Mouse (Mus musculus) hindbrain, embryonic 16.5 days (tissue): ENCODE measurements around the gene Prmt9. TPM values are rescaled to one million over a fixed set of nuclear protein-coding genes. Genes with fewer than 3 reads are reported as not detected.
A peak's percentile ranks its signal among the peaks of the same experiment; 100 is the strongest.

Experiments used
- ATAC-seq: fragments of 200-750 bp; cut with Nextera tagmentation; 2 replicates; pipeline ENCODE4 v1.8.0; 2017; ENCODE audit warnings: moderate TSS enrichment, moderate library complexity
- H3K27ac ChIP-seq: fragments of 300-500 bp; sonication (generic); 2 replicates; pipeline ENCODE4 v1.5.1; 2014; ENCODE audit warnings: low read depth, mild to moderate bottlenecking, control low read depth, low read length, moderate library complexity
- H3K27me3 ChIP-seq: fragments of 300-500 bp; sonication (generic); replicated peaks from 2 replicates; pipeline ENCODE4 v1.6.1; 2014; ENCODE audit warnings: low read length; ENCODE audit not compliant: control insufficient read depth, insufficient read depth
- H3K36me3 ChIP-seq: fragments of 300-500 bp; sonication (generic); 2 replicates; pipeline ENCODE4 v1.6.1; 2014; ENCODE audit warnings: mild to moderate bottlenecking, low read length, moderate library complexity, mixed read lengths; ENCODE audit not compliant: control insufficient read depth, insufficient read depth
- H3K4me1 ChIP-seq: fragments of 300-500 bp; sonication (generic); 2 replicates; pipeline ENCODE4 v1.6.1; 2014; ENCODE audit warnings: low read depth, low read length; ENCODE audit not compliant: control insufficient read depth, insufficient read depth
- H3K4me2 ChIP-seq: fragments of 300-500 bp; sonication (generic); 2 replicates; pipeline ENCODE4 v1.6.1; 2014; ENCODE audit warnings: mild to moderate bottlenecking, low read length, control low read depth, moderate library complexity
- H3K4me3 ChIP-seq: fragments of 300-500 bp; sonication (generic); 2 replicates; pipeline ENCODE4 v1.5.1; 2014; ENCODE audit warnings: mild to moderate bottlenecking, low read length, control low read depth, moderate library complexity
- H3K9ac ChIP-seq: fragments of 300-500 bp; sonication (generic); 2 replicates; pipeline ENCODE4 v1.6.1; 2014; ENCODE audit warnings: low read depth, mild to moderate bottlenecking, control low read depth, low read length, moderate library complexity
- H3K9me3 ChIP-seq: fragments of 300-500 bp; sonication (generic); 2 replicates; pipeline ENCODE4 v1.6.1; 2014; ENCODE audit warnings: mild to moderate bottlenecking, low read length, moderate library complexity; ENCODE audit not compliant: control insufficient read depth
- WGBS: fragments of 180-500 bp; shearing (Covaris S2); extraction: QIAGEN DNeasy Blood & Tissue Kit; methylation state at CpG from one replicate; pipeline ENCODE4 v1.1.7; 2014; 5-methylcytosine and 5-hydroxymethylcytosine counted together
- polyA plus RNA-seq: library from polyadenylated mRNA; unstranded; fragments of >200 nt; fragmentation: Nextera tagmentation; extraction: Ambion mirVana; gene quantifications from 2 replicates; pipeline ENCODE4 v1.2.1, GENCODE M21; 2015

The Prmt9 gene
- polyA plus RNA-seq, 1 experiment from 2014 or later: 27.3 TPM

DNA sequence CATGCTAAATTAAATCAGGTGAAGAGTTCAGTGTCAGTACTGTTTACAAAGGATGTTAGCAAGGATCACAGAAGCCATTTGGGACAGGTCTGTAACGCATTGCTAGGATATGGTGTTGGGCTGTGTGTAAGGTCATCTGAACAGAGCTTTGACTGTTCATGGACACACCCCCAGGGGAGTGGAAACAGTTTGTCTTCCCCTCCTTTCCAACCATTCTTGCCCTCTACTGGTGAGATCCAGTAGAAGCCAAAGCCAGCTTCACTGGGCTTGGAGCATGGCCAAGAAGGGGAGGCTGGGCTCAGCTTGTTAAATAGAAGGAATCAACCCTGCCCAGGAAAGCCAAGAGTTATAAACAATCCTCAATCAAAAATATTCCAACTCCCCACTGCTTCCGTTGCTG lies 68.7 kb downstream of the Prmt9 start:
- 0 out of 2 replicates have a peak, but pooled peaks have one; percentile 24 for ATAC-seq

DNA sequence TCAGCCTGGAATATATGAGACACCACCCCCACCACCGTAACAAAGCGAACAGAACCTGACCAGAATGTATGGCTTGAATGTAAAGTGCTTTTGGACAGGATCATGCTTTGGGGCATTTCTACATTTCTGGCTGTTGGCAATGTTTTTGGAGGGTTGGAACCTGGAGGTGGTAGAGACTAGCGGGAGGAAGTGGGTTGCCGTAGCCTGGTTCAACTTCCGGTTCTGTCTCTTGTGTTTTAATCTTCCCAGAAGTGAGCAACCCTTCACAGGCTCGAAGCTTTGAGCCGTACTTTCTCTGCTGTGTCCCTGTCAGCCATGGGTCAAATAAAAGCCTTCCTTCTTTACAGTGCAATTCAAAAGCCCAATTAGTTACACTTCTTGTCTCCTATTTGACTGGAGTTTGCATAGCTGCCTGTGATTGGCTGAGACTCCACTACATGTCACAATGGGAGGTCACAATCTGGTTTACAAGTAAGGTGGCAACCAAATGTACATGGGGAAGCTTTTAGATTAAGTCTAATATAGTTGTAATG lies 74.5 kb downstream of the Prmt9 start:
- H3K4me3 ChIP-seq: no peak overlapping the region
- H3K9me3 ChIP-seq: no peaks in the 10 kb centered on the region
- H3K9ac ChIP-seq: no peak overlapping the region
- ATAC-seq: no peak
- no peaks in the 10 kb centered on the region for H3K4me1 ChIP-seq
- WGBS: 66% methylated on average over 7 of the region's 7 CpGs
- no peaks in the 10 kb centered on the region for H3K27me3 ChIP-seq
- no peak overlapping the region for H3K4me2 ChIP-seq
- no peaks in the 10 kb centered on the region for H3K36me3 ChIP-seq
- no peak overlapping the region for H3K27ac ChIP-seq

More for the DNA sequence above, 68.7 kb downstream of the Prmt9 start:
- H3K4me3 ChIP-seq: no peak overlapping the region
- H3K9me3 ChIP-seq: no peaks in the 10 kb centered on the region
- H3K27ac ChIP-seq: no peak overlapping the region
- 0 out of 2 replicates have a peak, but pooled peaks cover 2% of the 10 kb centered on the region for H3K27me3 ChIP-seq
- H3K9ac ChIP-seq: no peak overlapping the region
- H3K36me3 ChIP-seq: no peaks in the 10 kb centered on the region
- WGBS: 46% methylated on average over 2 of the region's 2 CpGs
- no peak overlapping the region for H3K4me2 ChIP-seq
- no peaks in the 10 kb centered on the region for H3K4me1 ChIP-seq

DNA sequence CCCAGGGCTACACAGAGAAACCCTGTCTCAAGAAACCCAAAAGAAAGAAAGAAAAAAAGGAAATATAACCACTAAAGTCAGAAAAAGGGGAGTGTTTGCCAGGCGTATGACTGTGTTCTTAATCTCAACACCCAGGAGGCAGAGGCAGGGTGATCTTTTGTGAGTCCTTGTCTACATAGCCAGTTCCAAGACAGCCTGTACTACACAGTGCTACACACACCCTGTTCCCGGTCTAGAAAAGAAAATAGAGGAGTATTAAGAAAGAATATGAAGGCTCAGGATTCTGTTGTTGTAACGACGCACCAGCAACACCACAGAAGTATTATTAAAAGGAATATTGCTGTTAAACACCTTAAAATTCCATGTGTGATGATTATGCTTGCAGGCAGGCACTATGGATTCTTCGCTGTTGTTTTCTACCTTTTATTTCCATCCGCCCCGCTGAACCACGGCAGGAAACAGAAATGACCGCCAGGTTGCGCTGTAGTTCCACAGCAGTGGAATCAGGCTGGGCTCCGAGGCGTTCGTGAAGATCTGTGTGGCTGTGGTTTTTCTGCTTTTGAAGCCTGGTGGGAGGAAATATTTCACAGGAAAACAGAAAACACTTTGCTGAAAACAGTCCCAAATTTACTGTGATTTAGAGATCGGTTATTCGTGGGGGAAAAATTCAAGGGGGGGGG lies 80.8 kb downstream of the Prmt9 start:
- H3K27me3 ChIP-seq: no peaks in the 10 kb centered on the region
- no peak overlapping the region for H3K9ac ChIP-seq
- H3K9me3 ChIP-seq: no peaks in the 10 kb centered on the region
- WGBS: 15% methylated on average over 15 of the region's 15 CpGs
- no peak overlapping the region for H3K4me2 ChIP-seq
- ATAC-seq: peak; percentile 96
- H3K4me3 ChIP-seq: no peak overlapping the region
- no peaks in the 10 kb centered on the region for H3K36me3 ChIP-seq
- H3K4me1 ChIP-seq: no peaks in the 10 kb centered on the region
- no peak overlapping the region for H3K27ac ChIP-seq

DNA sequence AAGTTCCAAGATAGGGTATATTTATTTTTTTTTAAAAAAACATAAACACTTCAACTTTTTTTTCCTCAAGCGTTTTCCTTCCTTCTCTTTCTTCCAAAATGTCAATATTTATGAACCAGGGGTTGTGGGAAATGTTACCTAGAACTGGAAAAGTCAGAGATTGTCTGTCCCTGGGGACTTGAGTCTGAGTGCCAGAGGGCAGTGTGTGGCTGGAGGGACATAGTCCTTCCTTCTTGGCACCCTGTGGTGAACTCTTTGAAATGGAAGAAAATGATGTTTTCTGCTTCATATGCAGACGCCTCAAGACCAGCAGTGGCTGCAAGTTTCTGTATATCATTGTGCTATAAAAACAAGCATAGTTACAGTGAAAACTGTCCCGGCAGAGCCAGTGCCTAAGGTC lies 81.5 kb downstream of the Prmt9 start:
- Histone ChIP-seq H3K27ac (no peak overlapping the region), H3K4me3 (no peak overlapping the region), H3K4me2 (no peak overlapping the region), H3K9me3 (no peaks in the 10 kb centered on the region), H3K4me1 (no peaks in the 10 kb centered on the region), H3K36me3 (no peaks in the 10 kb centered on the region), H3K9ac (no peak overlapping the region), H3K27me3 (no peaks in the 10 kb centered on the region)
- WGBS: 45% methylated on average over 3 of the region's 3 CpGs
- no peak for ATAC-seq

Other genes starting within 250 kb of the Prmt9 start
- 5.0 and 6.1 TPM in 2 replicates for gene Arhgap10, start 31.4 kb upstream of the Prmt9 start, polyA plus RNA-seq
- gene Tmem184c, start 61.3 kb downstream of the Prmt9 start, polyA plus RNA-seq: 68.1 and 71.1 TPM in 2 replicates
- 5.9 and 8.7 TPM in 2 replicates for gene Ednra, start 175.1 kb downstream of the Prmt9 start, polyA plus RNA-seq